Comparison of ENCODE assay signal across 8 mouse cellular contexts in the genomic region with DNA sequence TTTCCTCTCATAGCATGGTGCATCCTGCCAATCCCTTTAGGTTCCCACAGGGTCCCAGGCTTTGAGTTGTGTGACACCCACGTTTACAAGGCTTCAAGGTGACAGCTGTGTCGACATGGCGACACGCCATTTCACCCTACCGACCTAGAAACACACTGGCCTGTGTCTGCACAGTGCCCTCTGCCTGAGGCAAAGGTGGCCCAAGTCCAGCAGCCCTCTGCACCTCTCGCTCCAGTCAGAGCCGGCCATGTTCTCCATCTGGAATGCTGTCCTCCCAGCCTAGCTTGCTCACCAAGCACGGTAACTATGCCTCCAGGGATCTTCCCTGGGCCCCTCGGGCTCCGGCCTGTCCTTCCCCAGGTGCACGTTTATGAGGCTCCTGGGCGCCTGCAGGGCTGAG. TPM values are rescaled to one million over a fixed set of nuclear protein-coding genes. Genes with fewer than 3 reads are reported as not detected.
A peak's percentile ranks its signal among the peaks of the same experiment; 100 is the strongest.
DNase-seq lines count a peak whose midpoint lies in the region; ATAC-seq and TF ChIP-seq lines count a peak whose summit lies in the region.

No protein-coding gene starts in this region.

- H3K9ac ChIP-seq in forebrain, embryonic 15.5 days (replicated peaks) = no peak overlapping the region
- H3K9ac ChIP-seq in limb, embryonic 13.5 days = 0 out of 2 replicates have a peak overlapping the region, but pooled peaks have one; percentile 69

- no peak for ATAC-seq in erythroblast, adult 5-6 weeks (replicated peaks; ENCODE audit: low FRiP score, poor library complexity, severe bottlenecking)
- ATAC-seq in forebrain, embryonic 15.5 days (replicated peaks) = no peak
- no peak for ATAC-seq in limb, embryonic 13.5 days (ENCODE audit: low FRiP score, low read depth)
- ATAC-seq in CD4-positive, CD25-positive, alpha-beta regulatory T cell, adult 4 months = no peak

- no peak for DNase-seq in retina, embryonic 14.5 days (ENCODE audit: low spot score)
- no peak for DNase-seq in right cerebral cortex, postnatal 4 days

- H3K27me3 ChIP-seq in erythroblast, embryonic 14.5 days (ENCODE audit: control insufficient read depth) = no peaks in the 10 kb centered on the region
- H3K27me3 ChIP-seq in E14TG2a.4 (ENCODE audit: insufficient read depth, low read length) = no peaks in the 10 kb centered on the region; the same call in 1 of the 2 replicates
- H3K27me3 ChIP-seq in forebrain, embryonic 15.5 days = no peaks in the 10 kb centered on the region
- no peaks in the 10 kb centered on the region for H3K27me3 ChIP-seq in limb, embryonic 13.5 days

- TF ChIP-seq CTCF in E14TG2a.4 (conservative IDR thresholded peaks at IDR 0.05; ENCODE audit: low read length) = no peak

- no peaks in the 10 kb centered on the region; the same call in 1 of the 2 replicates for H3K36me3 ChIP-seq in erythroblast, embryonic 14.5 days (ENCODE audit: control insufficient read depth)
- H3K36me3 ChIP-seq in E14TG2a.4 (ENCODE audit: insufficient read depth, low read length) = no peaks in the 10 kb centered on the region
- no peaks in the 10 kb centered on the region for H3K36me3 ChIP-seq in forebrain, embryonic 15.5 days
- no peaks in the 10 kb centered on the region for H3K36me3 ChIP-seq in limb, embryonic 13.5 days

- H3K9me3 ChIP-seq in erythroblast, embryonic 14.5 days (ENCODE audit: control insufficient read depth, low read length) = peaks cover 2% of the 10 kb centered on the region
- H3K9me3 ChIP-seq in E14TG2a.4 (ENCODE audit: low read length) = peaks cover 1% of the 10 kb centered on the region; the same call in 1 of the 2 replicates
- H3K9me3 ChIP-seq in forebrain, embryonic 15.5 days = no peaks in the 10 kb centered on the region
- H3K9me3 ChIP-seq in limb, embryonic 13.5 days = 0 out of 2 replicates have a peak, but pooled peaks cover 2% of the 10 kb centered on the region

- no peak overlapping the region for H3K27ac ChIP-seq in forebrain, embryonic 15.5 days (replicated peaks)
- no peak overlapping the region for H3K27ac ChIP-seq in limb, embryonic 13.5 days

- peaks cover 40% of the 10 kb centered on the region for H3K4me1 ChIP-seq in erythroblast, embryonic 14.5 days (ENCODE audit: control insufficient read depth)
- peaks cover 42% of the 10 kb centered on the region for H3K4me1 ChIP-seq in E14TG2a.4 (replicated peaks; ENCODE audit: low read depth, low read length)
- H3K4me1 ChIP-seq in forebrain, embryonic 15.5 days = peaks cover 13% of the 10 kb centered on the region
- peaks cover 11% of the 10 kb centered on the region for H3K4me1 ChIP-seq in limb, embryonic 13.5 days

- WGBS in forebrain, embryonic 15.5 days = 83% methylated on average over 12 of the region's 12 CpGs
- 75% methylated on average over 12 of the region's 12 CpGs for WGBS in limb, embryonic 13.5 days

- no peak overlapping the region for H3K4me2 ChIP-seq in forebrain, embryonic 15.5 days (replicated peaks)
- H3K4me2 ChIP-seq in limb, embryonic 13.5 days (replicated peaks) = peak overlapping the region; percentile 68

- peak overlapping the region; percentile 74 for H3K4me3 ChIP-seq in erythroblast, embryonic 14.5 days (replicated peaks)
- peak overlapping the region; percentile 80 for H3K4me3 ChIP-seq in E14TG2a.4 (replicated peaks; ENCODE audit: low read length)
- H3K4me3 ChIP-seq in forebrain, embryonic 15.5 days = peak overlapping the region; percentile 51; the same call in 1 of the 2 replicates
- H3K4me3 ChIP-seq in limb, embryonic 13.5 days = peak overlapping the region; percentile 56

RNA-seq across cellular contexts. Expression of gene Ankrd9, which starts 13.9 kb away (rescaled TPM):
- 11.8 and 12.2 TPM in 2 replicates for polyA plus RNA-seq in erythroblast, embryonic 14.5 days (2012)
- total RNA-seq in erythroblast, adult 5-6 weeks (2015; ENCODE audit: low replicate concordance) = 29.8 and 52.2 TPM in 2 replicates
- 66.5 and 82.1 TPM in 2 replicates for total RNA-seq in erythroblast, adult 5-6 weeks (2017; ENCODE audit: low replicate concordance)
- polyA plus RNA-seq in forebrain, embryonic 15.5 days (2015; fragmentation: Nextera tagmentation; extraction: Ambion mirVana) = 5.0 and 6.5 TPM in 2 replicates
- polyA plus RNA-seq in limb, embryonic 13.5 days (2015; fragmentation: Nextera tagmentation; extraction: Ambion mirVana) = 14.1 and 16.3 TPM in 2 replicates
- 1 to 10 TPM in 1 of 2 experiments, under 1 TPM in 1; 0.32 to 1.2 TPM for polyA plus RNA-seq in CD4-positive, CD25-positive, alpha-beta regulatory T cell, adult 4 months (2017; shearing (Covaris generic))

RNA-seq across cellular contexts. Expression of gene Rcor1, which starts 46.4 kb away (rescaled TPM):
- 0.31 and 0.44 TPM in 2 replicates for polyA plus RNA-seq in erythroblast, embryonic 14.5 days (2012)
- 21.3 and 26.9 TPM in 2 replicates for total RNA-seq in erythroblast, adult 5-6 weeks (2015; ENCODE audit: low replicate concordance)
- 9.8 and 18.0 TPM in 2 replicates for total RNA-seq in erythroblast, adult 5-6 weeks (2017; ENCODE audit: low replicate concordance)
- polyA plus RNA-seq in forebrain, embryonic 15.5 days (2015; fragmentation: Nextera tagmentation; extraction: Ambion mirVana) = 8.1 and 8.4 TPM in 2 replicates
- polyA plus RNA-seq in limb, embryonic 13.5 days (2015; fragmentation: Nextera tagmentation; extraction: Ambion mirVana) = 11.1 and 11.6 TPM in 2 replicates
- 10 to 100 TPM; 11.7 to 16.0 TPM for polyA plus RNA-seq in CD4-positive, CD25-positive, alpha-beta regulatory T cell, adult 4 months (2017; shearing (Covaris generic))
